Mouse (Mus musculus): Measurements from ENCODE around the gene Timmdc1. TPM values are rescaled to one million over a fixed set of nuclear protein-coding genes. Genes with fewer than 3 reads are reported as not detected.

Gene Timmdc1
- polyA plus RNA-seq, 1 experiment from 2014 or later = 31.6 TPM

- H3K27ac ChIP-seq = no peak overlapping the region
- H3K9me3 ChIP-seq (replicated peaks) = no peaks in the 10 kb centered on the region
- no peak for ATAC-seq (ENCODE audit: low FRiP score)
- H3K4me1 ChIP-seq = peaks cover 6% of the 10 kb centered on the region
- H3K9ac ChIP-seq = no peak overlapping the region
- no peak overlapping the region for H3K4me2 ChIP-seq (replicated peaks)
- H3K36me3 ChIP-seq = no peaks in the 10 kb centered on the region
- 68% methylated on average over 11 of the region's 11 CpGs for WGBS
- no peak overlapping the region for H3K4me3 ChIP-seq
- no peaks in the 10 kb centered on the region for H3K27me3 ChIP-seq
These were observed 50.6 kb downstream of the Timmdc1 start for GRCm38 (mm10) chr16:38471697-38472506.

DNA sequence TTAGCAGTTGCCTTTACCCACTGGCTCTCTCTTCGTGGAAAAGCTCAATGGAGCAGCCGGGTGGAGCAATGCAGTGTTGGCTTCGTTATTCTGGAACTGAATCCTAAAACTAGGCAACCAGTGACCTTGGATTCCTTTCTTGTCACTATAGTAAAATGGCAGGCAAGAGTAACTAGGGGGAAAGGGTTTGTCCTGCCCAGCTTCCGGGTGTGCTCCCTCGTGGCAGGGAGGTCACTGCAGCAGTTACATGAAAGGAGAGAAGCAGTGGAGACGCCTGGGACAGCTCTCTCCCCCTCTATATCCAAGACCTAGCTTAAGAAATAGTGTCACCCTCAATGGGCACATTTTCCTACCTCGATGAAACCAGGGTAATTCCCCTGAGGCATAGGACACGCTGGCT is 53.0 kb downstream of the Timmdc1 start:
- Histone ChIP-seq H3K9ac (no peak overlapping the region), H3K4me1 (no peaks in the 10 kb centered on the region), H3K9me3 (replicated peaks) (no peaks in the 10 kb centered on the region), H3K27ac (no peak overlapping the region), H3K4me3 (no peak overlapping the region), H3K36me3 (no peaks in the 10 kb centered on the region), H3K4me2 (replicated peaks) (no peak overlapping the region), H3K27me3 (no peaks in the 10 kb centered on the region)
- ATAC-seq (ENCODE audit: low FRiP score) = no peak
- WGBS = 73% methylated on average over 8 of the region's 8 CpGs

GRCm38 (mm10) chr16:38468706-38469018 is 53.8 kb downstream of the Timmdc1 start:
- Histone ChIP-seq H3K27me3 (no peaks in the 10 kb centered on the region), H3K9me3 (replicated peaks) (no peaks in the 10 kb centered on the region), H3K4me3 (no peak overlapping the region), H3K4me1 (no peaks in the 10 kb centered on the region), H3K36me3 (no peaks in the 10 kb centered on the region), H3K9ac (no peak overlapping the region), H3K4me2 (replicated peaks) (no peak overlapping the region), H3K27ac (no peak overlapping the region)
- no peak for ATAC-seq (ENCODE audit: low FRiP score)
- whole genome bisulfite sequencing = 33% methylated on average over 3 of the region's 3 CpGs

DNA sequence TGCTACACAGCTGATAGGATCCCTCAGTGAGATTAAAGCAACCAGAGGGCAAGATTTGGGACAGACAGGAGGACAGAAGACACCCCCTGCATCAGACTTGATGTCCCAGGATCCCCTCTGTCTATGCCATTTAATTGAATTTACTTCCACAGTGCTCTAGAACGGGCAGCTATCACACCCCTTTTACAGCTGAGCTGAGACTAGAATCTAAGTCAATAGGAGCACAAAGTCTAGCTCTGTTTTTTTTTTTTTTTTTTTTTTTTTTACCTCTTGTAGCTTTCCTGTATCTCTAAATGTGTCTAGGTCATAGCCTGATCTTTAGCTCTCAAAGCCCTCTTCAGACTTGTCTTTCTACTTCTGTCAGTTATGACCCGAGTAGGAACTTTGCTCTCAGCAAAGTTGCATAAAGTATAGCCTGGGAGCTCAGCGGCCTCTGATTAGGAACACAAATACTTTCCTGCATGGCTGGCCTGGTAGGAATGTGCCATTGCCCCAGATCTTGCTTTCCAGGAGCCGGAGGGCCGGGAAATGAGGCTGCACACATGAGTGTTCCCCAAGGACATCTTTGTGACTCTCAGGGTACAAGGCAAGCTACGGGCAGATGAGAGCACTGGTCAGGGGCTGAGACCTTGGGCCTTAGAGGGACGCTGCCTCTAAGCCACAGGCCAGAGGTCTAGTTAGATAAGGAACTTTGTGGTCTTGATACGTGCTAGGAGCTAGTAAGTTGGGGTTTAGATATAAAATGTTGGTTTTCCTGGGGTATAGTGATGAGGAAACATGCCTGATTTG is 54.4 kb downstream of the Timmdc1 start:
- WGBS = 83% methylated on average over 8 of the region's 8 CpGs
- Histone ChIP-seq H3K4me2 (replicated peaks) (no peak overlapping the region), H3K36me3 (no peaks in the 10 kb centered on the region), H3K9ac (no peak overlapping the region), H3K4me3 (no peak overlapping the region), H3K27me3 (no peaks in the 10 kb centered on the region), H3K4me1 (no peaks in the 10 kb centered on the region), H3K27ac (no peak overlapping the region), H3K9me3 (replicated peaks) (no peaks in the 10 kb centered on the region)
- ATAC-seq (ENCODE audit: low FRiP score) = no peak

DNA sequence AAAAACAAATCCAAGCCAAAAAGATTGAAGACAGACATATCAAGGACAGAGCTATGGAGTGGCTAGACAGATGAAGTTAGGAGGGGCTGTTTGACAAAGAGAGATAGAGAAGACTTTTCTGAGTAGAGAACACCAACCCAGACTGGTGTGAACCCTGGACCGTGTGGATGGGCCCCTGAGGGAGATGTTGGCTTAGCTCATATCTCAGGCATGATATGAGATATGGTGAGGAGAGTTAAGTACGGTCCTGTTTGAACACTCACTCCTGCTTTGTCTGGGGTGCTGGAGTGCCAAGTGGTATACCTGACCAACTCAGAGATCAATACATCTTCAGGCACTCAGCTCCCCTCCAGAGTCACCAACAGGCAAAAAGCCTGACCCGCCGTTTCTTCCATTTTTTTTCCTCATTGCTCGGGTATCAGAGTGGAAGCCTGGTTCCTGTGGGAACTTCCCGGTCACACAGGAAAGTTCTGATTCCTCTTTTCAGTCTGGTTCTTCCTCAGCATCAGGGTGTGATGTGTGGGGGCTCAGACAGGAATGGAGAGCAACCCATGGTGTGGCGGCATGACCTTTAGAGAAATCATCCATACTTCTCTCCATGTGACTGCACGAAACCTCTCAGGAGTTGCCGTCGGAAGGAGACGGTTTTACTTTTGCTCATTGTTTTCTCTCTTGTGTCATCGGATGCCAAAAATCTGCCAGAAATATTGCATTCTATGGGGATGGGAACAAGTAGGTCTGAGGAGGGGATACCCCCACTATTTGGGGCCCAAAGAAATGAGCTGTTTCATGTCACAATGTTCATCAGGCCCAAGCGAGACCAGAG is 55.2 kb downstream of the Timmdc1 start:
- WGBS = 86% methylated on average over 13 of the region's 13 CpGs
- H3K27ac ChIP-seq = no peak overlapping the region
- H3K4me1 ChIP-seq = no peaks in the 10 kb centered on the region

GRCm38 (mm10) chr16:38466089-38466488 is 56.4 kb downstream of the Timmdc1 start:
- no peaks in the 10 kb centered on the region for H3K9me3 ChIP-seq (replicated peaks)
- H3K27ac ChIP-seq = no peak overlapping the region
- H3K36me3 ChIP-seq = no peaks in the 10 kb centered on the region
- WGBS = 81% methylated on average over 4 of the region's 4 CpGs
- no peak for ATAC-seq (ENCODE audit: low FRiP score)
- no peaks in the 10 kb centered on the region for H3K4me1 ChIP-seq
- H3K27me3 ChIP-seq = no peaks in the 10 kb centered on the region
- H3K4me2 ChIP-seq (replicated peaks) = no peak overlapping the region
- no peak overlapping the region for H3K9ac ChIP-seq
- no peak overlapping the region for H3K4me3 ChIP-seq

More for the DNA sequence above, 55.2 kb downstream of the Timmdc1 start:
- Histone ChIP-seq H3K9ac (no peak overlapping the region), H3K36me3 (no peaks in the 10 kb centered on the region), H3K27me3 (no peaks in the 10 kb centered on the region), H3K9me3 (replicated peaks) (no peaks in the 10 kb centered on the region), H3K4me2 (replicated peaks) (no peak overlapping the region), H3K4me3 (no peak overlapping the region)
- ATAC-seq (ENCODE audit: low FRiP score) = no peak

- Histone ChIP-seq H3K27ac (no peak overlapping the region), H3K36me3 (no peaks in the 10 kb centered on the region), H3K4me2 (replicated peaks) (no peak overlapping the region), H3K9ac (no peak overlapping the region), H3K4me3 (no peak overlapping the region), H3K27me3 (no peaks in the 10 kb centered on the region), H3K9me3 (replicated peaks) (no peaks in the 10 kb centered on the region), H3K4me1 (no peaks in the 10 kb centered on the region)
- 88% methylated on average over 5 of the region's 5 CpGs for WGBS
- ATAC-seq (ENCODE audit: low FRiP score) = no peak
These were observed 59.2 kb downstream of the Timmdc1 start for GRCm38 (mm10) chr16:38463305-38463704.

DNA sequence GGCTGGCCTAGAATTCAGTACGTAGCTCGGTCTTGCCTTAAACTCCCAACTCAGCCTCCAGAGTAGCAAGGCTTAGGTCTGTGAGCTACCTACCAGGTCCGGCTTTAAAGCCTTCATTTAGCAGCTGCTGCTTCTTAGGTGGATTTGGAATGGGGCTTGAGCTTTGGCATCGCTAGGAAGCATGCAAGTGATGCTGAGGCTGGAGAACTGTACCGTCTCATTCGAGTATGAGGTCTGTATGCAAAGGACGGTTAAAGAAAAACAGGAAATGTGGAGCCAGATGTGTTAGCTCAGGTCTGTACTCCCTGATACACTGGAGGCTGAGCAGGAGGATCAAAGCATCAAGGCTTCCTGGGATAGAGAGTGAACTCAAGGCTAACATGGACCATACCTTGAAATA is 60.3 kb downstream of the Timmdc1 start:
- H3K4me1 ChIP-seq = no peaks in the 10 kb centered on the region
- H3K27ac ChIP-seq = no peak overlapping the region
- H3K4me3 ChIP-seq = no peak overlapping the region
- H3K36me3 ChIP-seq = no peaks in the 10 kb centered on the region
- 85% methylated on average over 7 of the region's 7 CpGs for WGBS
- H3K27me3 ChIP-seq = no peaks in the 10 kb centered on the region
- H3K9ac ChIP-seq = no peak overlapping the region
- ATAC-seq (ENCODE audit: low FRiP score) = no peak
- H3K4me2 ChIP-seq (replicated peaks) = no peak overlapping the region
- H3K9me3 ChIP-seq (replicated peaks) = no peaks in the 10 kb centered on the region

- Histone ChIP-seq H3K4me1 (no peaks in the 10 kb centered on the region), H3K27ac (no peak overlapping the region), H3K4me2 (replicated peaks) (no peak overlapping the region), H3K27me3 (no peaks in the 10 kb centered on the region), H3K36me3 (no peaks in the 10 kb centered on the region), H3K9ac (no peak overlapping the region), H3K4me3 (no peak overlapping the region), H3K9me3 (replicated peaks) (no peaks in the 10 kb centered on the region)
- ATAC-seq (ENCODE audit: low FRiP score) = no peak
- 83% methylated on average over 8 of the region's 8 CpGs for WGBS
These were observed 60.7 kb downstream of the Timmdc1 start for GRCm38 (mm10) chr16:38461749-38462148.

DNA sequence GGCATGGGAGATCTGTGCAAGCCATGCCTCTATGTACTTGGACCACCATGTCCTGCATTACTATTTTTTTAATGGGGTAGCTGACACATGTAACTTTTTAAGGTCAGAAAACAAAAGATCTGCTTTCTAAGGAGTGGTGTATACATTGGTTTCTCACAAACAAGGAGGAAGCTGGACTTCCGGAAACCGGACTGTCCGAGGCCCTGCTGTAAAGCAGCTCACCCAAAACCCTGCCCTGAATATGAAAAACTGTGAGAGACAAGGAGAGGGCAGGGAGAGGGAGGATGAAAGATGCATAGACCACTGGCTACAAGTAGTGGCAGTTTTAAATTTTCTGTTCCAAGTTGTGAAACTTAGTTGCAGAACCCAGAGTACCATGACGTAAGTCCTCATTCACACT is 62.5 kb downstream of the Timmdc1 start:
- H3K27ac ChIP-seq = no peak overlapping the region
- no peak for ATAC-seq (ENCODE audit: low FRiP score)
- H3K4me2 ChIP-seq (replicated peaks) = no peak overlapping the region
- WGBS = 91% methylated on average over 4 of the region's 4 CpGs
- H3K9ac ChIP-seq = no peak overlapping the region
- no peaks in the 10 kb centered on the region for H3K4me1 ChIP-seq
- H3K27me3 ChIP-seq = no peaks in the 10 kb centered on the region
- no peak overlapping the region for H3K4me3 ChIP-seq
- no peaks in the 10 kb centered on the region for H3K36me3 ChIP-seq
- no peaks in the 10 kb centered on the region for H3K9me3 ChIP-seq (replicated peaks)

- no peak for ATAC-seq (ENCODE audit: low FRiP score)
- Histone ChIP-seq H3K27me3 (no peaks in the 10 kb centered on the region), H3K36me3 (no peaks in the 10 kb centered on the region), H3K4me2 (replicated peaks) (no peak overlapping the region), H3K9ac (no peak overlapping the region), H3K4me3 (no peak overlapping the region), H3K9me3 (replicated peaks) (no peaks in the 10 kb centered on the region), H3K27ac (no peak overlapping the region), H3K4me1 (no peaks in the 10 kb centered on the region)
- WGBS = 74% methylated on average over 6 of the region's 6 CpGs
These were observed 63.7 kb downstream of the Timmdc1 start for GRCm38 (mm10) chr16:38458600-38459280.

All from hindbrain, embryonic 12.5 days (tissue).